Mouse (Mus musculus) ZHBTc4 (cell line): ENCODE measurements around the gene Pde4c.

ENCODE experiments used
- DNase-seq: peaks from one replicate; pipeline ENCODE4 v3.0.0-alpha.2; 2011; ENCODE audit warnings: low read depth, low spot score

The Pde4c gene

DNA sequence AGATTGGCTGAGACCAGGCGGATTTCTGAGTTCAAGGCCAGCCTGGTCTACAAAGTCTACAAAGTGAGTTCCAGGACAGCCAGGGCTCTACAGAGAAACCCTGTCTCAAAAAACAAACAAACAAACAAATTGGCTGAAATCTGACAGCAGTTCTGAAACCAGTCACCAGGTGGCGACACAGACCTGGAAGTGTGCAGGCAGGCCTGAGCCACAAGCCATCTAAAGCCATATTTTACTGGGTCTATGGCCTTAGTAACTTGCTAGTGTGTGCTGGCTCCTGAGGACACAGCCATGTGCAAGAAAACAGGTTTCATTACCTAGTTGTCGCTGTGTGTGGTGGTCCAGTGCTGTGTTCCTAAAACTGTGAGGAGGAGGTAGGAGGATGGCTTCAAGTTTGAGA, 2.8 kb upstream of the Pde4c start:
- peak; percentile 83 for DNase-seq

DNA sequence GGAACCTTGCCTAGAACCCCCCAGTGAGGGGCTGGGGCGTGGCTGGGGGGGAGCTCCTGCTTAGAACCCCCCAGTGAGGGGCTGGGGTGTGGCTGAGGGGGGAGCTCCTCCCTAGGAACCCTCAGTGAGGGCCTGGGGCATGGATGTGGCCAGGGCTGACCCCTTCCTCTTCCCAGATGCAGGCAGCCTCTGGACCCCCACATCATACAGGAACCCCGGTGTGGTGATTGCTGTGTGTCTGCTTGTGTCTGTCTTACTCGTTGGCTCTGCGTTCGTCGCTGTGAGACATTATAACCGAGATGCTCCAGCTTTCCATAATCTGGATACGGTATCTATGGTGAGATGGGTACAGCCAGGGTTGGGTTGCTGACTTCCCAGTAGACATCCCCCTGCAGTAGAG, 1.9 kb upstream of the Pde4c start:
- DNase-seq = no peak

DNA sequence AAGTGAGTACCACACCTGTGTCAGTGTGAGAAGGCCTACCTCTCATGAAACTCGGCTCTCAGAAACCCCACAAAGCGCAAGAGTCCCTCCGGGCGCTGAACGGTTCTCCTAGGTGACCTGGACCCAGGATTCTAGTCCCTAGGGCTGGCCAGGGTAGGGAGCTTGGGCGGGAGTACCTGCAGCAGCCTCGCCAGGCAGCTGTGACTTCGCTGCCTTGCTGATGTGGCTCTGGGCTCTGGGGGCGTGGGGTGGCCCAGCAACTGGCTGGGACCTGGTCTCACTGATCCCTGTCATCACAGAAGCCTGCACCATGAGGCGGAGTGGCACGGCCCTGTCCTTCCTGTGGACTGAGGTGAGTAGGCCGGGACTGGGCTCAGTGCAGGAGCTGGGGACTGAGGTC, 696 bp downstream of the Pde4c start:
- DNase-seq = no peak

DNA sequence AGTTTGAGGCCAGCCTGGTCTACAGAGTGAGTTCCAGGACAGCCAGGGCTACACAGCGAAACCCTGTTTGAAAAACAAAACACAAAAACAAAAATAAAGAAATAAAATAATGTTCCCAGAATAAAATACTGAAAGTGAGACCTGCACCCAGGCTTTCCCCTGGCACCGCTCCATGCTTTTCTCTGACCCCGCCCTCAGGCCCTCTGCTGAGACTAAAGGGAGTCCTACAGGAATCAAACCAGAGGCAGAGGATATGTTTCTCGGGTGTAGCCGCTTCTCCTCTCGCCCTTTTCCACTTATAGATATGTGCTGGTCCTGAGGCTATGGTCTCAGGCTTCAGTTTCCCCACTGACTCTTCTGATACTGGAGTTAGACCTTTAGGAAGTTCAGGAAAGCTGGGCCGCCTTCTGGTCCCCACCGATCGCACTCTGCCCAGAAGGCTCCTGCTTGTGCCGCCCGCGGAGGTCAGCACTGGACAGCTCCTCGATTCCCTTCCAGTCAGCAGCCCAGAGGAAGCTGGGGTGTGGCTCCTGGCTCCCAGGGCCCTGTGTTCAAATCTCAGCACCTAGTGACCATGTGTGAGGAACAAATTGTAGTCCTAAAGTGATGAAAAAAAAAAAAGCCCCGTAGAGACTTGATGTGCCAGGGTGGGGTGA, 2.4 kb downstream of the Pde4c start:
- peak; percentile 34 for DNase-seq

DNA sequence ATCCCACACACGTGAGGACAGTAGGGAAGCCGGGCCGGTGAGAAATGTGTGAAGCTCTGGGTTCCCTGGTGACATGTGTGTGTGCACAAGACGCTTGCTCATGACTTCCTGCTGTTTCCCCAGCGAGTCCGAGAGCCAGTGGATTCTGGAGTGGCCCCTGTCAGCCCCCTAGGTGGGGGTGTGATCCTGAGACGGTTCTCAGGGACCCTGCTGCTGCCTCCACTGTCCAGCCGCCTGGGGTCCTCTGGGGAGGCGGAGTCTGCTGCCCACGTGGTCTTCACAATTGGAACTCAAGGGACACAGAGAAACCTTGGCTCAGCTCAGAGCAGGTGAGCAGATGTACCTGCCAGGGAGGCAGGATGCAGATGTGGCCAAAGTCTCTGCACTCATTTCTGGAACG, 3.2 kb downstream of the Pde4c start:
- no peak for DNase-seq

DNA sequence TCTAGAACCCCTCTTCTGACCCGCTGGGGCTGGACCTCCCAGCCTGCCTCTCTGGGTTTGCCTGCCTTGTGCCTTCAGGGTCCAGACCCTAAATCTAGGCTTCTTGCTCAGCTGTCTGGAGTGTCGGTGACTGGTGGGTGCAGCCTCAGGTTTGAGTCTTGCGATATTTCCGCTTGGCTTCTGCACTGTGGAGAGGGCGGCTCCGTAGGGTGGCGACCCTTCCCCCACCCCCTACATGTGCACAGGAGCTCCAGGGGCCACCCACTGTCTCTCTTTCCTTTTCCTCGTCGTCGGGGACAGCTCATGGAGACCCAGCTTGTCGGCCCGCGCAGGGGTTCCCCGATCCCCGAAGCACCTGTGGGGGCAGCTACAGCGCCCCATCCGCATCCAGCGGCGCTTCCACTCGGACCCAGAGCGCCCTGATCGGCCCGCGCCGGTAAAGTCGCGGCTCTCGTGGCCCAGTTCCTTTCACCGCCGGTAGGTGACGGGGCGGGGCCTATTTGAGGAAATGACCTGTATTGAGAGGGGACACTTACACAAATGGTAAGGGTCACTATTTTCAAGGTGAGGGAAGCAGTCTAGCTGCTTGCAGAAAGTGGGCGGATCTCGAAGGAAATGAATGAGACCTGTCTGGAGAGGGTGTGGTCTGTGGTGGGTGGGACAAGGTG, 6.4 kb downstream of the Pde4c start:
- DNase-seq = peak; percentile 84

DNA sequence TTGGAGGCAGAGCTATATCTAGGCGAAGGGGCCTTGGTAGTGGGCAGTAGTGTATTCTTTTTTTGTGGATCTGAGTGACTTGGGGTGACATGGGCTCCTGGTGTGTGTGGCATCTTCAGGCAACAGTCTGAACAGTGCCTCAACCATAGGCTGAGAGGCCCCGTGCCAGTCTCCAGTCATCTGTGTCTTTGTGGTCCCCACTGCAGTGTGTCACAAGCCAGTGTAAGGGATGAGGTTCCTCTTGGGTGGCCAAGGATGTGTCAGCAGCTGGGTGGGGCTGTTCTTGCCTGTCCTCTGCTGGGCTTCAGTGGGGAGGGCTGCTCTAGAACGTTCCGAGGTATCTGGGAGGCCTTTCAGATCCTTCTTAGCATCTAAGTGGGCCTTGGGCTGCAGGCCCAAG, 7.4 kb downstream of the Pde4c start:
- no peak for DNase-seq

DNA sequence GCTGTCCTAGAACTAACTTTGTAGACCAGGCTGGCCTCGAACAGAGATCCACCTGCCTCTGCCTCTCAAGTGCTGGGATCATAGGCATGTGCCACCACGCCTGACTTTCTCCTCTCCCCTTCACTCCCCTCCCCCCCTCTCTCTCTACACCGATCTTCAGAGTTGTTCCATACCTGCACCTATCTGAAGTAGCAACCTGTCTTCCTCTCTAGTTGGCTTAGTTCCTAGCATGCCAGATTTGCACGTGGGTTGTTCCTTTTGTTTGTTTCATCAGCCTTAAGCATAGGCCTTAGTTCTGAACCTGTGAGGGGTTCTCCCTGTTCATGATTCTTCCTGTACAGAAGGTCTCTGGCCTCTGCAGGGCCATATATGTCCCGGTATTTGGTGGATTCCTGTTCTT, 14.2 kb downstream of the Pde4c start:
- no peak for DNase-seq

DNA sequence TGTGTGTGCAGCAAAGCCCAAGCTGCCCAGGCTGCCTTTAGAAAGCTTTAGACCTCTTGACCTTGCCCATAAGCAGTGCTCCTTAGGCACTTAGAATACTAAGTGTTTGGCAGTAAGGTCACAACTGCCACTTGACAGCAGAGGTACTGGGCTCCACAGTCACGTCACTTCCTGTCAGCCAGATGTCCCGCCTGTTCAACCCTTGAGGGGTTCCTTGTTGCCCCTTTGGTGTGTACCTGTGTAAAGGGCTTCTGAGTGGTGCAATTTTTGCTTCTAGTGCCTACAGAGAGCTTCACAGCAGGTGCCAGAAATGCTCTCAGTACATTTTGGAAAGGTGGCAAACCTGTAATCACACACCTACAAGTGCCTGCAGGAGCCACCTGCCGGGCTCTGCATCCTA, 14.7 kb downstream of the Pde4c start:
- DNase-seq = no peak

DNA sequence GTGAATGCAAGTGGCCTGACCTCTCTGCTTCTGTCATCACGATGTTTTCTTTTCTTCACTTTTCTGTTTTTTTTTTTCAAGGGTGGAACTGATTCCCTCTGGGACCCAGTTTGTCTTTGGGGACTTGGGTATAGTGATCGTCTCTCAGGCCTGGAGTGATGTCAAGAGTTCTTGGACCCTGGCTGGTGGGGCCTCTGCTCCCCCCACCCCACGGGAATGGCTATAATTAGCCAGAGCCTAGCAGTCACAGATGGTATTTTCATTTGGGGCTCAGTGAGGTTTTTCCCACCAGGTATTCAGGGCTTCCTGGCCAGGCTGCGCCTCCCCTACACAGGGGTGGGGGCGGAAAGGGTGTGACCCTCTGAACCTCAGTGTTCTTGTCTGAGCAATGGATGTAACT, 18.1 kb downstream of the Pde4c start:
- no peak for DNase-seq

DNA sequence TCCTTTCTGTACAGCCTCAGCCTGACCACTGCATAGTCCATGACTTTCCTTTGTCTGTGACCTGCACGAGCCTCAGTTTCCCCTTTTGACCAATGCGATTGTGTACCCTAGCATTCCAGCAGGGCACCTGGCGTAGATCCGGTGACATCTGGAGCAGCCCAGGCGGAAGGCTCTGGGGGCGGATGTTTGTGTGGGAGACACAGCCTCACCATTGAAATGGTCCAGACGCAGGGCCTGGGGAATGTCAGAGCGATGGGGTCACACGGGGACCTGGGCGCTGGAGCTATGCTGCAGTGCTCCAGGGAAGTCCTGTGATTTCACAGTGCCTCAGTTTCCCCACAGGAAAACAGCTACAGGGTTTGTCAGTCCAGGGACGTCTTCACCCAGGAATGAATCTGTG, 18.7 kb downstream of the Pde4c start:
- no peak for DNase-seq

DNA sequence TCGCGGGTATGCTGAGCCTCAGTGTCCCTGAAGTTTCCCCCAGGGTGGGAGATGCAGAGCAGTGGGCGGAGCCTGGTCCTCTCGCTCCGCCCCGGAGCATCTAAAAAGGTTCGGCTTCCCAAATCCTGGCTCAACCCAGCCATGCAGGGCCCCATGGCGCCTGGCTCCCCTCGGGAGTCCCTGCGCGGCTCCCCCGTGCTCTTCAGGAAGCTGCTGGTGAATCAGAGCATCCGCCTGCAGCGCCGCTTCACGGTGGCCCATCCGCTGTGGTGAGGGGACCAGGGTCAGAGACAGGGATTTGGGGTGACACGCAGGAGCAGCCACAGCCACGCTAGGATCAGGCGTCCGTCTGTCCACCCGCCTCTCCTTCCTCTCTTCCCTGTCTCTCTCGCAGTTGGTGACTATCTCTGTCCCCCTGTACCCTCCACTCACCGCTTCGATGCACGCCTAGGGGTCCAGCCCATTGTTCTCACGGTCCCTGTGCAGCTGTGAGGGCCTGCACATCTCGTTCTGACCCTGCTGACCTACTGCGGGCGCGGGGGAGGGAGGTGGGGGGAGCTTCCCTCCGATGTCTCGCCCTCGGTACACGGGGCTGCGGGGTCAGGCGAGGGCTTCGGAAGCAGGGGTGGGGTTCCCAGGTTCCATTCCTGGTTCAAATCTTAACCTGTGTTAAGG, 19.6 kb downstream of the Pde4c start:
- no peak for DNase-seq

DNA sequence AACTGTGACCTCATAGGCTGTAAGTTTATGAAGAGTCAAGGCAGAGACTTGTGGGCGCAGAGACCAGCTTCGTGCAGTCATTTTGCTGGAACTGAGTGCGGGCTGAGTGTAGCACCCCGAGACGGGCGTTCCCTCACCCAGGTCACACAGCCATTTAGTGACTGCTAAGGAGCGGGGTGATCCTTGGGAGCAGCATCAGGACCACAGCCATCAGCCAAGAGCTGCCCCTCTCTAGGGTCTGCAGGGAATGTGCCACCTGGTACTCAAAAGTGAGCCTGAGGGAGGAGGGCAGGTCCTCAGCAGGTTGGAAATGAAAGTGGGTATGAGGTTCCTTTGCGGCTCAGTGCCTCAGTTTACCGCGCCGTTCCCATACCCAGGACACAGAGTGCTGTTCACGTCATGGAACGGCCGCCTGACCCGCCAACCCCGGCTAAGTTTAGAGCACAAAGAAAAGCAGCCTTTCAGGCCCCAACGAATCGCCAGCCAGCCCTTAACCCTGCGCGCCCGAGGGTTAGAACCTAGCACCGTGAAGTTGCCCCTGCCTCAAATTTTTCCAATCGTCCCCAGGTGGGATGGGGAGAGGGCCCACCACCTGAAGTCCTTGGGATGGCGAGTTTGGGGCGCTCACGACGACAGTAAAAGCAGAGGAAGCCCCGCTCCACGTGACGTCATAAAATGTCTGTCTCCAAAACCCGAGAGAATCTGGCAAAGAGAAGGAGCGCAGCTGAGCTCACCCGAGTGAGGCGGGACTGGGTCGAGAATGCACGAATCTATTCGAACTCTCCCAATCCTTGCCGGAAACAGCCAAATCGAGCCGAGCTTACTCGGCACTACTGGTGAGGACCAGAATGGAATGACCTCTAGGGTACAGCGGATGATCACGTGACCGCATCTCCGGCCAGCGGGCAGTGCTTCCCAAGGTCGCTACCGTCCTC, 20.4 kb downstream of the Pde4c start:
- DNase-seq = no peak

DNA sequence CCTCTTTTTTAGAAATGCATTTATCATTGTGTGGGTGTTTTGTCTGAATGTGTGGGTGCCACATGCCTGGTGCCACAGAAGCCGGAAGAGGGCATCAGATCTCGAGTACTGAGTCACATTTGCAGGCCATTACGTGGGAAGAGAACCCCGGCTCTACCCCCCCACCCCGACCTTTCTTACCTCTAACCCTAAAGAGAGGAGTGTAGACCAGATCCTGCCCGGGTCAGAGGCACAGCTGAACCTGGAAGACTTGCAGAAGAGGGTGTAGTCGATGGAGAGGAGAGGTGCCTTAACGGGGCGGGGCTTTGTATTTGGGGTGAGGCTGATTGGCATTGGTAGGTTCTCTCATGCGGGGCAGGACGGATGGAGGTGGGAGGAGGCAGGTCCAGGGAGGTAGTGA, 21.3 kb downstream of the Pde4c start:
- DNase-seq = no peak

DNA sequence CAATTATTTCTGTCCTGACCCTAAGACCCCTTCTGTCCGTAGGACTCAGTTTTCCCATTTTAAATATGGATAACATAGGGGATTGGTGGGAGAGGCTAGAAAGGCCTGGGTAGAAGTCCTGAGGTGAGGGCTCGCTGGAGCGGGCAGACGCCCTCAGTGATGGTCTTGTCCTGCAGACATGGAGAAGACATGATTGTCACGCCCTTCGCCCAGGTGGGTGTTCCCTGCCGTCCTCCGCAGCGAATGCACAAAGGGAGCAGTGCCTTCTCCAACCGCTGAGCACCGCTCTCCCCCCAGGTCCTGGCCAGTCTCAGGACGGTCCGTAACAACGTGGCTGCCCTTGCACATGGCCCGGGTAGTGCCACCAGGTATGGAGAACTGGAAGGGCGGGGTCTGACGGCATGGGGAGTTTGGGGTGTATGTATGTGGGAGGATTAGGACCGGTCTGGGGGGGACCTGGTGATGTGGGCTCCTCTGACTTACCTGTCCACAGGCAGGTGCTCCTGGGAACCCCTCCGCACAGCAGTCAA, 22.2 kb downstream of the Pde4c start:
- DNase-seq = no peak

DNA sequence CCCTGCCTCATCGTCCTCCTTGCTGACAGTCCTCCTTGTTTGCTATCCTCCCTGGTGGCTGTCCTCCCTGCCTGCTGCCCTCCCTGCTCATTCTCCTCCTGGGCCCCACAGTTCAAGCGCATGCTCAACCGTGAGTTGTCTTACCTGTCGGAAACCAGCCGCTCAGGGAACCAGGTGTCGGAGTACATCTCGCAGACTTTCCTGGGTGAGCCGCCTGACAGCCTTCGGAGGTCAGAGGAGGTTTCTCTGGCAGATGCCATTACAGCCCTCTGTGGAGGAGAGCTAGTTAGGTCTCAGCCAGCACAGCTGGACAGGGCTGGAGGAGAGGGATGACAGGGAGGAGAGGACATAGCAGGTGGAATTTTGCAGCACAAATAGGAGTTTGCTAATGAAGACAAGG, 23.2 kb downstream of the Pde4c start:
- no peak for DNase-seq

DNA sequence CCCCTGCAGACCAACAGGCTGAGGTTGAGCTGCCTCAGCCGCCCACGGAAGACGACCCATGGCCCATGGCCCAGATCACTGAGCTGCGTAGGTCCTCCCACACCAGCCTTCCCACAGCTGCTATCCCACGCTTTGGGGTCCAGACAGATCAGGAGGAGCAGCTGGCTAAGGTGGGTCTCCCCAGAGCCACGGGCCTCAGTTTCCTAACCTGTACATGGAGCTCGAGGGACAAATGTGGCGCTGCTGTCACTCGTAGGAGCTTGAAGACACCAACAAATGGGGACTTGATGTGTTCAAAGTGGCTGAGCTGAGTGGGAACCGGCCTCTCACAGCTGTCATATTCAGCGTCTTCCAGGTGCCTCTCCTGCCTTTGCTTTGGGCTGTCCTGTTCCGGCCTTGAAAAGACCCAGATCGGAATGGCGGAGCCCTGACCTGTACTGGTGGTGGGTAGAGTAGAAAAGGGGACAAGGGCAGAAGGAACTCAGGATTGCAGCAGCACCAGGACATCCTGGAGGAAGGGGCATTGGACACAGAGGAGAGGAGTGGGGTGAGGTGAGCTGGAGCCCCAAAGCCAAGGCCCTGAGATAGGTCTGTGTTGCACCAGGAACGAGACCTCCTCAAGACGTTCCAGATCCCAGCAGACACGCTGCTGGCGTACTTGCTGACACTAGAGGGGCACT, 23.8 kb downstream of the Pde4c start:
- no peak for DNase-seq

DNA sequence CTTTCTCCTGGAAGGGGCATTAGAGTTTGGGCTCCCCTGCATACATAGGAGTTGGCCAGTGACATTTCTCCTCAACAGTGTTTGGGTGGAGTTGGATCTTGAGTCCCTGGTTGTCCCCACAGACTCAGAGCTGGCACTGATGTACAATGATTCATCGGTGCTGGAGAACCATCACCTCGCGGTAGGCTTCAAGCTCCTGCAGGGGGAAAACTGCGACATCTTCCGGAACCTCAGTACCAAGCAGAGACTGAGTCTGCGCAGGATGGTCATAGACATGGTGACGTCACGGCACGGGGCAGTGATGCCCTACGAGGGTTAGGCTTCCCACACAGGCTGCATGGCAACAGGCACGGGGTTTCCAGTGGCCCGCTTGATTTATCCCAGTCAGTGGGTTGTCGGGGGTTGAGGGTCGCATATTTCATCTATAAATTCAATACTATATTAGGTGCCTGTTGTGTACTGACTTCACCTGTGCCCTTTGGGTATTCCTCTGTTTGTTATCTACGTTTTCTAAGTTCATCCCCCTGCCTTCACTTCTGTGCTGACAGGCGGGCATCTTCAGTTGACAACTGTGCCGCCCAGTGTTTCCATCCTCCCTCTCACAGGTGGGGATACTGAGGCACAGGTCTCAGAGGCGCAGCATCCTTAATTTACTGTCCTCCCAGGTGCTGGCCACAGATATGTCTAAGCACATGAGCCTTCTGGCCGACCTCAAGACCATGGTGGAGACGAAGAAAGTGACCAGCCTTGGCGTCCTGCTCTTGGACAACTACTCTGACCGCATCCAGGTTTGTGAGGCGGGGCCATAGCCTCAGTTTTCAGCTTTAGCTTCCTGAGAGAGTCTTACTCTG, 25.0 kb downstream of the Pde4c start:
- DNase-seq = no peak

DNA sequence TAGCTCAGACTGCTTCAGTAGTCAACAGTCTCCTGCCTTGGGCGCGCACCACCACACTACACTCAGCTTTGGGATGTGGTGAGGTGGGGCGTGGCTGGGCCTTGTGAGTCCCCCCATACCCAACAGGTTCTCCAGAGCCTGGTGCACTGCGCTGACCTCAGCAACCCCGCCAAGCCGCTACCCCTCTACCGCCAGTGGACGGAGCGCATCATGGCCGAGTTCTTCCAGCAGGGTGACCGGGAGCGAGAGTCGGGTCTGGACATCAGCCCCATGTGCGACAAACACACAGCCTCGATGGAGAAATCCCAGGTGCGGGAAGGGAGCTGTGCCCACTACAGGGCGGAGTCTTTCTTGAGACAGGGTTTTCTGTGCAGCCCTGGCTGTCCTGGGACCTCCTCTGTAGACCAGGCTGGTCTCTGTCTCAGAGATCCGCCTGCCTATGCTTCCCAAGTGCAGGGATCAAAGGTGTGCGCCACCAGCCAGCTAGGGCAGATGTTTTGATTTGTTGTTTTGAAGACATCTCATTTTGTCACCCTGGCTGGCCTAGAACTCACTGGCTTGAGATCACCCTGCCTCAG, 25.7 kb downstream of the Pde4c start:
- no peak for DNase-seq

DNA sequence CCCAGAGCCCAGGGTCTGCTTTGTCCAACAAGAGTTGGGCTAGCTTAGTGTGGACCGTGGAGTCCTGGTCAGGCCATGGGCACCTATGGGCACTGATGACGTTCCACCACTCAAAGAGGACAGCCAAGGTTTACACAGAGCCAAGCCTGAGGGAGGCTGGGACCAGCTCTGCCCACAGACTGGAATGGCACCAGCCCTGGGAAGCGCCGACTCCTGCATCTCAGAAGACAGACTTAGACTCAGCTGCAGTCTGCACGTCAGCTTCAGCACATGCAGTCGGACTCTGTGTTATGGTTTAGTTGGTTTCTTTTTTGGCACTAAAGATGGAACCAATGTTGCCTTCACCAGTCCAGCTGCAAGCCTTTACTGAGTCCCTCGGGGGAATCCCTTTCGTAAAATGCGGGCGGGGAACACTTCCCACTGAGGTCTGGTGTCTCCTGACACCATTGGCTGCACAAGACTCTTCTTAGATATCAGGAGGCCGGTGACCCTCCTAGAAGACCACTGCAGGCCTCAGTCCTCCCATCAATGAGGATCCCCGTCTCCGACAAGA, 26.7 kb downstream of the Pde4c start:
- DNase-seq = no peak
